Mouse (Mus musculus) fibroblast of lung, adult 2 months (primary cell): ENCODE results near the gene Hist1h1e.

Source experiments
- DNase-seq: peaks from one replicate; pipeline ENCODE4 v3.0.0-alpha.2; 2011; ENCODE audit warnings: low read depth

The Hist1h1e gene

GRCm38 (mm10) chr13:23622175-23622671, at the start of gene Hist1h1e:
Hist1h1e (minus strand) TSS chr13:23622558.
- peak; percentile 74 for DNase-seq

DNA sequence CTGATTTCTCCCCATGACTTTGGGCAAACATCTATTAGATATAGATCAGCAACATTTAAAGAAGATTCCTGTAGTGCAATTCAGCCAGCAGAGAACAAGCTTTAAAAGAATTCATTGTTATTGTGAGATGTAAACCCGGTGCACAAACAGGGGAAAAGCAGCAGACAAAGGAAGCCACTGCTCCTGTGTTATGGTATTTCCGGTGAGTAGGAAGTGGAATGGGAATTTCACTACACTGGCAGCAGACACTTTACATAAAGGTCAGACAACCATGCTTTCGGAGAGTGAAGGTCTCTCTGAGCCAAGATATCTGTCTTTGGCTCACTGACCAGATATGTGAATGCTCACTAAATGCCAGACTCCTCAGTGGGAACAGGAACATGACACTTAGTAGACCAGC, 40.2 kb upstream of the Hist1h1e start:
- no peak for DNase-seq

GRCm38 (mm10) chr13:23659636-23660366, 37.4 kb upstream of the Hist1h1e start:
- DNase-seq: no peak

DNA sequence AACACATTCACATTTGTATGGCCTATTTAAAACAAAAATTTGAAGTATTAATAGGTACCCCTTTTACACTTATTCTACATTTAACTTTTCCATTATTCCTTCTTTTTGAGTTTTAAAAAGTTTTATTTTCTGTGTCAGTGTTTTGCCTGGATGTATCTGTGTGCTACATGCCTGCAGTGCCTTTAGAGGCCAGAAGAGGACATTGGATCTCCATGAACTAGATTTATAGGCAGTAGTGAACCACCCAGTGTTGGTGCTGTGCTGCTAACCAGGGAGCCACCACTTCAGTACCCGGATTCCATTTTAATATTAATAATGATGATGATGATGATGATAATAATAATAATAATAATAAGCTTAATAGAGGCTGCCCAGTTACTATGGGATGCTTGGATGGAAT, 8.3 kb upstream of the Hist1h1e start:
- no peak for DNase-seq

- peak; percentile 24 for DNase-seq
Observed at GRCm38 (mm10) chr13:23622861-23623450, 598 bp upstream of the Hist1h1e start.

- peak; percentile 69 for DNase-seq
Observed at GRCm38 (mm10) chr13:23621532-23622174, 705 bp downstream of the Hist1h1e start.

DNA sequence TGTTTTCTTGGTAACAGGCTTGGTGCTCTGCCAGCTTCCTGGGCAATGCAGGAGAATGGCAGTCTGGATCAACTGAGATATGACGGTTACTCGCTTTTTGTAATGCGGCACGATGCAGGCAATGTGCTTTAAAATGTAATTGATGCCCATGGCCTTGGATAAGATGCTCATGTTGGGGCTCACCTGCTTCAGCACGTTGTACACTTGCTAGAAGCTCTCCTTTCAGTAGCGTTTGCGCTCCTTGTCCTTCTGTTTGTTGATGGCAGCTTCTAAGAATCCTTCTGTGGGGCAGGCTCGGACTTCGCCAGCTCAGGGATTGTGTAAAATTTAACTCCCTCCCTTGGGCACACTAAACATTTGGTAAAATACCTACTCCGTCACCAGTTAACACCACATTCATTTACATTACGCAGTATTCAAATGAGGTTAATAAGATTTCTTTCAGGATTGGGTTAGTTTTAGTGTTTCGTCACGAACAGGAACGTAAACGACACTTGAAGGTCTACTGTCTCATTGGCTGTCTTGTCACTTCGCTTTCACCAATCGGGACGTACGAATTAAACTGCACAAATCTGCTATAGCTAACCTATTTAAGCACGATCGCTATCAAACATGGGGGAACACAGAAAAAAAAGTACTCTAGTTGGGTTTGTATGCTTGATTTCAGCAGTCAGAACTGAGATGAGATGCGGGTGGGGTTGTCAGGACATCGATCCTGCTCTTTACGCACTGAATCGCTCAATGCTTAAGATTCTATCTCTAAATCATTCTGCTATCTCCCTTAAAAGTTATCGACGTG, 1.4 kb downstream of the Hist1h1e start, which contains the start of gene Hist1h2be:
Hist1h2be (minus strand) TSS at position 392 of the 799 bp plus-strand sequence.
- peak; percentile 75 for DNase-seq

DNA sequence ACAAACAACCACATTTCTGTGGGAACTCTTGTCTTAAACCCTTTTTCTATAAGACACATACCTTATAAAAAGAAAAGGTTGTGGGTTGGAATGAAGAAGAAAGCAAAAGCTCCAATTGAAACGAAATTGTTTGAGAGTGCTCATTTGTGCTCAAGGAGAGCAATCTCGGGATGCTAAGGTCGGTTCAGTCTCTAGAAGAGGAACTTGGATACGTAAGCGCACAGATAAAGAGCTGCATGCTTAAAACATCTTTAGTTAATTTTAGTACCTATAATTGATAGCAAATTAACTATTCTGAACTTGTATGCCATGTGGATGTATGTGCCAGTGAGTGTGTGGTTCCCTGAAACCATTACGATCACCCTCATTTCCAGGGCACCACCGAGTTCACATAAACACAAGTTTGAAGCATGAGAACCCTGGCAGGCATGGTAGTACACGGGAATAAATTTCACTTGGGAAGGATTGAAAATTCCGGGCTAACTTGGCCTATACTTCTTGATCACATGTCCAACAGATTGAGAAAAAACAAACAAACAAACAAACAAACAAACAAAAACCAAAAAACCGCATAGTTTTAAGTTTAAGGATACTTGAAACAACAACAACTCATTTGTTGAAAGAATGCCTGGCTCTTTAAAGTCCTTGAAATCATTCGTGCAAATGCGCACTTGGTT, 2.2 kb downstream of the Hist1h1e start:
- DNase-seq: no peak

- no peak for DNase-seq
Observed at GRCm38 (mm10) chr13:23611638-23612037, 10.7 kb downstream of the Hist1h1e start.

- no peak for DNase-seq
Observed at GRCm38 (mm10) chr13:23610393-23610792, 12.0 kb downstream of the Hist1h1e start.

- no peak for DNase-seq
Observed at GRCm38 (mm10) chr13:23609844-23610243, 12.5 kb downstream of the Hist1h1e start.

DNA sequence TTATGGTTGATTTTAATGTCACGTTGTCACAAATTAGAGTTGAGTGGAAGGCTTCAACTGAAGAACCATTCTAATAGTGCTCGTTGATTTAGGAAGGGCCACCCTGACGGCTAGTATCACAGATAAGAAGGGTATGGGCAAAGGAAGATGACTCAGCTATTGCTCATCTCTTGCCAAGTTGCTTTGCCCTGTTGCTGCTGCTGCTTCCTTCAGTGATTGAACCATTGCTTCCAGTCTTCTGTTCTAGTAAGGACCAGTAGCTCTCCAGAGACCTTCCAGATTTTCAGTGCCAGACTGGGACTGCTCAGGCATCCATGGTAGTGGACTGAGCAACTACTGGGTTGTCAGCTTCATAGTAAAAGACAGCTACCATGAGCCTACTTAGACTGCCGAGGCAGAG, 13.1 kb downstream of the Hist1h1e start:
- no peak for DNase-seq

DNA sequence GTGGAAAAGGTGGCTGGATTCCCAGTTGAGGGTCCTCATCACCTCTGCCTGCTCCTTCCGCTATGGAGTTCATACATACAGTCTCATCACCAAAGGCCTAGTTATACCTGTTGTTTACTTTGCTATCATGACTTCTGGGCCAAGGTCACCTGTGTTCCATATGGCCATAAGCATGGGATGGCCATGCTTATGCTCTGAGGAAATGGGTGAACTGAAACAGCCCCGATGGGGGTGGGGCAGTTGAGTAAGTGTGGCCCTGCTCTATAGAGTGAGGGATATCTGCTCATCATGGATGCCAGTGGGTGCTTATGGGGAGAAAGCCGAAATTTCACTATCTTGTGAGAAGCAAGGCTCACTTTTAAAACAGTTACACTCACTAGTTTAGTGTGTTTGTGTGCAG, 17.3 kb downstream of the Hist1h1e start:
- no peak for DNase-seq

DNA sequence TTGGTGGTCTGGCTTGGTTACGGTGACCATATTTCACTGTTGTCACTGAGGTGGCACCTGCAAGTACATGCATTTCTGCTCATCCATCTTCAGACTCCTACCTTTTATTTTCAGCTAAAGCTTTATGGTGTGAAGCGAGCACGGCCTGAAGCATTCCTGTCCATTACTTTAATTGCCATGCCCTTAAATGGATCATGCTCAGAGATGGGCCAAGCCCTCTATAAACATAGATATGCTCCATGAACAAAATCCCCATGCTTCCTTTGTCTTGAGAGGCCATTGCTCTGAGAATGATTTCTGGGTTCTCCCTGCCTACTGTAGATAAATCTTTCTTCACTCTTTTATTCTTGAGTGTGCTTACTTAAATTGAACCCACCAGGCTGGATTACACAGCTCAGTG, 17.9 kb downstream of the Hist1h1e start:
- no peak for DNase-seq

GRCm38 (mm10) chr13:23603182-23603699, 19.1 kb downstream of the Hist1h1e start:
- no peak for DNase-seq

DNA sequence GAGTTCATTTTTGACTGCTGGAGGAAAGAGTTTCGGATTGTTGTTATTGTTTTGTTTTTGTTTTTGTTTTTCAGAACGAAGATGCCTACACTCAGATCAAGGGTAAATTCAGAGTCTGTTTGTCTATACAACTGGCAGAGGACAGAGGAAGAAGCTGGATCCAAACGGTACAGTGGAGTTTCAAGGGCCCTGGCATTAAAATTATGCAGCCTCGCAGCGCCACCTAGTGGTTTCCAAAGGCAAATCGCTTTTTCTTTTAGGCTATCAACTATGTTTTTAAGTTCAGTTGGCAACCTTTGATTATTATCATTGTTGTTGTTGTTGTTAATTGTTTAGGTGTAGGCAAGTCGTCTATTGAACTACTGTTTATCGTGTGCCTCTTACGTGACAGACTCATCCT, 24.4 kb downstream of the Hist1h1e start:
- DNase-seq: peak; percentile 43

DNA sequence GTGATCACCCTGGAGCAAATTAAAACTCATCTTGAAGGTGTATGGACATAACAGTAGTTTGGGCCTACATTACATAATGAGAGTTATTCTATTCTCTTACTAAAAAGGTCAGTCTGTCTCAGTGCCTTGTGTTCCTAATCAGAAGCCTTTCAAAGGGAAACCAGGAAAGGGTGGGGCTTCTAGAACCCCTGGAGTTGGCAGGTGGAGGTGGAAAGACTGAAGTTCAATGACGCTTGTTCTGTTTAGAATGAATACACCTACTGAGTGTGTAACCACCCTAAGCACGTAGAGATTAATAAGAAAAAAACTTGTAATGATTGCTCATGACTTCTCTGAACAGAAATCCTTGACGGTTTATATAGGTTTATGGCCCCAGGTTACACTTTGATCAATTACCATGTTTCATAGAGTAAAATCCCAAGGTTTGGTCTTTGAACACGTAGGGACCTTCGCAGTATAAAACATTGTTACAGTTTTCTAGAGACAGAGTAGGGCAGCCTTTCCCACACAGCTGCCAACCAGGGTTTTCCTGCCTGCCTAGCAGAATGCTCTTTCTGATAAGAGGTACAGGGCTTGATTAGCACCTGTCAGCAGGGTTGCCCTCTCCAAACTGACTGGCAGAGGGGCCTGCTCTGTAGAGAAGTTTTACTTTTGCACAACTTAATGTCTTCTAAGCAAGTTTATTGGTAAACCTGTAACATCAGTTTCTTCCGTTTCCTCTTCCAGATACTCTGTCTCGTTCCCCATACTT, 26.6 kb downstream of the Hist1h1e start:
- DNase-seq: no peak

DNA sequence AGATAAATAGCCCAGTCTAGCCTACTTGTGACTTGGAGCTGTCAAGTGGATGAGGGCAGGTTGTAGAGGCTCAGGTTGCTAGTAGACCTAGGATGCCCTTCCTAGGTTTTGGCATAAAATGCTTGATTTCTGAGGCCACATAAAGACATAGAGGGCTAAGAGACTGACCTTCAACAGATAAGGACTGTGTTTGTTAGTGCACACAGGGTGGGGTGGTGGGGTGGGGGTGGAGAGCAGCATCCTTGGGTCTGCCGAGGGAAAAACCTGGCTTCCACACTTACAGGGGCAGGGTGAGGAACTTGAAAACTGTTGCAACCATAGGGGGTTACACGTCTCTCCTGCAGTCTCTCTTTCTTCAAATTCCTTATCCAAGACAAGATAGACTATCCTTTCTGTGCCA, 27.2 kb downstream of the Hist1h1e start:
- no peak for DNase-seq

- no peak for DNase-seq
Observed at GRCm38 (mm10) chr13:23593051-23593770, 29.1 kb downstream of the Hist1h1e start.

- DNase-seq: no peak
Observed at GRCm38 (mm10) chr13:23592614-23593013, 29.7 kb downstream of the Hist1h1e start.
